Mouse (Mus musculus) heart, embryonic 10.5 days (tissue): ENCODE data around the gene Diaph3. TPM values are rescaled to one million over a fixed set of nuclear protein-coding genes. Genes with fewer than 3 reads are reported as not detected.

Experiments used
- DNase-seq: peaks from one replicate; pipeline ENCODE4 v3.0.0-alpha.2; 2017; ENCODE audit warnings: low spot score
- H3K27ac ChIP-seq: fragments of 300-500 bp; sonication (generic); 2 replicates; pipeline ENCODE4 v1.5.1; 2016; ENCODE audit warnings: mild to moderate bottlenecking
- H3K27me3 ChIP-seq: fragments of 300-500 bp; sonication (generic); 2 replicates; pipeline ENCODE4 v1.6.1; 2016; ENCODE audit warnings: mild to moderate bottlenecking; ENCODE audit not compliant: poor library complexity, insufficient read depth, severe bottlenecking
- H3K36me3 ChIP-seq: fragments of 300-500 bp; sonication (generic); 2 replicates; pipeline ENCODE4 v1.6.1; 2016; ENCODE audit warnings: mild to moderate bottlenecking, moderate library complexity
- H3K4me1 ChIP-seq: fragments of 300-500 bp; sonication (generic); 2 replicates; pipeline ENCODE4 v1.6.1; 2016; ENCODE audit warnings: mild to moderate bottlenecking
- H3K4me3 ChIP-seq: fragments of 300-500 bp; sonication (generic); 2 replicates; pipeline ENCODE4 v1.5.1; 2016; ENCODE audit warnings: mild to moderate bottlenecking, moderate library complexity
- H3K9me3 ChIP-seq: fragments of 300-500 bp; sonication (generic); 2 replicates; pipeline ENCODE4 v1.6.1; 2016; ENCODE audit warnings: mild to moderate bottlenecking, moderate library complexity
- WGBS: fragments of 180-500 bp; shearing (Covaris S2); methylation state at CpG from one replicate; pipeline ENCODE4 v1.1.7; 2016; 5-methylcytosine and 5-hydroxymethylcytosine counted together
- polyA plus RNA-seq: library from polyadenylated mRNA; unstranded; fragments of >200 nt; fragmentation: Nextera tagmentation; extraction: Ambion mirVana; gene quantifications from 2 replicates; pipeline ENCODE4 v1.2.1, GENCODE M21; 2016

Gene Diaph3
- polyA plus RNA-seq, 1 experiment from 2014 or later, result 16.2 TPM

DNA sequence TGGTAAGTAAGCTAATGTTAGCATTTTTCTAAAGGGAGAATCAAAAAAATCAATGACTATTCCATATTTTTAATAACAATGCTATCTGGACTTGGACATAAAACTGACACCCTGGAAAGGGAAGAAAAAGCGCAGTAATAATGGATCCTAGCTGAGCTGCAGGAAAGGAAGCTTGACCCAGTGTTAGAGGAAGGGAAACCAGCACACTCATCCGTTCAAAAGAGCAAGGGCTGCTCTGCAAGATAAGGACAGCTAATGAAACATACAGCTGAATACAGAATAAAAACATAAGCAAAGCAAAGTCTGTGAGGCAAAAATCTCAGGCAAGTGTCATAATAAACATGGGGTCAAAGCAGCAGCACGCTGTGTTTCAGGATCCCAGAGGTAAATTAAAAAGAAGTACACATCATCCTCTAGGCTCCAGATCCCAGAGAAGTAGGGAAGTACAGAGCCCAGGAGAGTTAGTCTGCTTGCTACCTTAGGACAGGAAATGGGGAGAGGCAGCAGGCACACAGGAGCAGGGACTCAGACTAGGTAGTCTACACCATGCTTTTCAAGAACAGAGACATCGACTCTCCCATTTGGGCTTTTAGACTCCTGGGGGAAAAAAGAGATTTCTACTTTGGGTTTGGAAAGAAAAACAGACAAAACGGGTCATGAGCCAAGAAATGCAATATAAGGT lies 255.5 kb downstream of the Diaph3 start:
- Histone ChIP-seq H3K4me3 (no peak overlapping the region), H3K27me3 (no peaks in the 10 kb centered on the region), H3K9me3 (no peaks in the 10 kb centered on the region), H3K36me3 (no peaks in the 10 kb centered on the region), H3K4me1 (peaks cover 10% of the 10 kb centered on the region), H3K27ac (no peak overlapping the region)
- 74% methylated on average over 5 of the region's 5 CpGs for WGBS
- no peak for DNase-seq

DNA sequence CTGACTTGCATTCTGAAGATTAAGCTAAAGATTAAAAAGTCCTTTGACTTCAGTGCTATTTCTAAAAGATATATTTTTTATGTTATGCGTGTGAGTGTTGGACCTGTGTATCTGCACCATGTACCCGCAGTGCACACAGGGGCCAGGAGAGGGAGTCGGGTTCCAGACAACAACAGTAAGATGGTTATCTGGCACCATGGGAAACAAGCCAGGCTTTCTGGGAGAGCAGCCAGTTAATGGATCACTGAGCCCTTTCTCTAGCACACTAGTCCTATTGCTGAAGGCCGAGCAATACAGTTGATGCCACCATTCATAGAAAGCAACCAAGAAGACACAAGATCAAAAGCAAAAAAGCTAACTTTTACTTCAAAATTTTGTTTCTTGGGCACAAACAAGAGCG lies 271.5 kb downstream of the Diaph3 start:
- DNase-seq, result no peak
- Histone ChIP-seq H3K27ac (no peak overlapping the region), H3K9me3 (no peaks in the 10 kb centered on the region), H3K4me3 (no peak overlapping the region), H3K36me3 (no peaks in the 10 kb centered on the region), H3K27me3 (no peaks in the 10 kb centered on the region), H3K4me1 (no peaks in the 10 kb centered on the region)
- 88% methylated on average over 5 of the region's 5 CpGs for WGBS

DNA sequence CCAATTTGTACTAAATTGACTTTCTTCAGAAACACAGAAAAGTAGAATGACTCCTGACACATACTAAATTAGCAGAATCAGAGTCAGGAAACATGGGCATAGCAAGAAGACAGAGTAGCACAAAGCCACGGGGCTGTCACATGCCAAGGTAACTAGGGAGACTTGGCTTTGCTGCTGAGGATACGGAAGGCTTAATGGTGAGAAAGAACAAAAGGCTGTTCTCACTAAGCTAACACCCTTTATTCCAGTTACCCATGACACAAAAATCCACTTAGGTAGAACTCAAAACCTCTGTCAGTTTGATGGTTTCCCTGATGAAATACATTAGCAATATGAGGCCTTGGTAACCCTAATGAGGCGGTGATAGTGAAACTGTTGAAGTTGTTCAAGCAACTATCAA lies 273.9 kb downstream of the Diaph3 start:
- H3K4me1 ChIP-seq, result no peaks in the 10 kb centered on the region

DNA sequence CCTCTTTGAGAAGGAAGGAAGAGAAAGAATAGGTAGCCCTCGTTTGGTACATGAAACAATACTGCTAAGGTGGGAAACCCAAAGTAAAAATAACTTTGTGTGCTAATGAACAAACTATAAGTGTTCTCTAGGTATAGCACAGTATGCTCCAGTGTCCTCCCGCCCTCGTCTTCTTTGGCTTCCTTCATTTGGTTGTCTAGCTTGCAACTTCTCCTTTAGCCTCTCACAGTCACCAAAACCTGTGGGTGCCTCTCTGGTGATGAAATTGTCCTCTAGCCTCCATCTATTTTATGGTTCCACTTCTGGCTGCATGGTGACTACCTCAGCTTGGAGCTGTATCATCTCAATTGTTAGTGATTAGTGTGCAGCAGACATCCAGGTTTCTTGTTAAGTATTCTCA lies 277.0 kb downstream of the Diaph3 start:
- Histone ChIP-seq H3K4me1 (no peaks in the 10 kb centered on the region), H3K4me3 (no peak overlapping the region), H3K27ac (no peak overlapping the region), H3K9me3 (no peaks in the 10 kb centered on the region), H3K27me3 (no peaks in the 10 kb centered on the region), H3K36me3 (no peaks in the 10 kb centered on the region)
- 88% methylated on average over 3 of the region's 3 CpGs for WGBS
- DNase-seq, result no peak

More for the DNA sequence above, 273.9 kb downstream of the Diaph3 start:
- Histone ChIP-seq H3K4me3 (no peak overlapping the region), H3K9me3 (no peaks in the 10 kb centered on the region), H3K36me3 (no peaks in the 10 kb centered on the region), H3K27ac (no peak overlapping the region), H3K27me3 (no peaks in the 10 kb centered on the region)
- WGBS, result 85% methylated on average over 3 of the region's 3 CpGs
- DNase-seq, result no peak

DNA sequence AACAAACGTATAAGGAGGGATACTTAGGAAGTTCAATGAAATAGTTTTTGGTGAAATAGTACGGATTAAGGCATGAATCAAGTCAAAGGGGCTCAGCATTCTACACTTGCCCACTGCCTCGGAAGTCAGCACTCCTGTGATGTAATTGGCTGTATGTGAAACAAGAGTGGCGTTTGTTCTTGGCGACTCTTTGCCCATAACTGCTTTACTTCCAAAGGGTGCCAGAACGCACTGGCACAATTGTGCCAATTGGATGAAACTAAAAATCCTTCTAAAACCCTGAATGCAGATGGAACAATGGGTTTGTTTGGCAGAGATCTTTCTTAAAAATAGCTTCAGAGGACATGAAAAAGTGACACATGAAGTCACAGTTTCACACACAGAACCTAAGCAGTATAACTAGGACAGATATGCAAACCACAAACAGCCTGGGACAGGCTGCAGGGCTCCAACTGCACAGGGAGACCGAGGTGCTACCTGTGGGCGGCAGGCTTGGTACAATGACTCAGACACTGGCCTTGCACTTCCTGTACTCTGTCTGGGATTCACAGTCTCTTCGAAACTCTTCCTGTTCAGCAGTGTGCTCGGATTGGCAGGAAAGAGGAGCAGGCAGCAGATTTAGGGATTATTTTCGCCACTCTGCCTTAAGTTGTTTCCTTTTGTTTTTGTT lies 279.6 kb downstream of the Diaph3 start:
- DNase-seq, result no peak
- 79% methylated on average over 11 of the region's 11 CpGs for WGBS
- H3K4me3 ChIP-seq, result no peak overlapping the region
- H3K27me3 ChIP-seq, result no peaks in the 10 kb centered on the region
- H3K4me1 ChIP-seq, result no peaks in the 10 kb centered on the region
- H3K36me3 ChIP-seq, result no peaks in the 10 kb centered on the region
- H3K9me3 ChIP-seq, result no peaks in the 10 kb centered on the region
- no peak overlapping the region for H3K27ac ChIP-seq

DNA sequence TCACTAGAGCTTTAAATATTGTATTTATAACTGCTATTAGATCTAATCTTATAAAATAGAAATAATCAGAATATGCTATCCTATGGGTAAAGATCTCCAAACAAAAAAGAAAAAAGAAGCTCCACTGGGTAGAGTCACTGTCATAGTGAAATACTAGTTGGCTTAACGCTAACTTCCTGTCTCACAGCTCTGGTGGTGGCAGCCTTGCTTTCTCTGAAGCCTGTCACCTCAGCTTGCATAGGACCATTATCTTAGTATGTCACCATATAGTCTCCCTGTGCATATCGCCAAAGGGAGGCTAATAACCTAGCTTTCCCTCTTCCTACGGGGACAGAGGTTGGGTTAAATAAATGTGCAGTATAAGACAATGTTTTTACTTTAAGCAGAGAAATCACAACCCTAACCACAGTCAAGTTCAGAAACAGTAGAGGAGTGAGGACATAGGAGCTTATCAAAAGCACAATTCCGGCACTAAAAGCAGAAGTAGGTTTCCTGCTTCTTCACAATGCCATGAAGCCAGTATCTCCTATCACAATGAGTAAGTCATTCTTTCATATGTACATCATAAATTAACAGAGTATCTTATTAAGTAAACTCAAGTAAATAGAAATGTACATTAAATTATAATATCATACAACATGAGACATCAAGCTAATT lies 293.8 kb downstream of the Diaph3 start:
- 79% methylated on average over 4 of the region's 4 CpGs for WGBS

DNA sequence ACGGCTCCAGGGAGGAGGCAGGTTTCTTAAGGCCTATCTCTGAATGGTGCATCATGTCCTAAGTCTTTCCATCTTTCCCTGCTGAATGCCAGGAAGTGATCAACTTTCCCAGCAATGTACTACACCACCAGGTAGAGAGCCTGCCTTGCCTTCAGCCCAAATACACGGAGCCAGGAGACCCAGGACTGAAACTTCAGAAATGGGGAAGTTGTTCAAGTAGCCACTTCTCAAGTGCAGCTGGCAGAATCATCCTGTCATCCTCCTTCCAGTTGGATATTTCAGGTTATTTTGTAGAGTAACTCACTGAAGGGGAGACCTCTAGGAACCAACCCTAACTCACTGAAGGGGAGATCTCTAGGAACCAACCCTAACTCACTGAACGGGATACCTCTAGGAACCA lies 297.0 kb downstream of the Diaph3 start:
- Histone ChIP-seq H3K27me3 (no peaks in the 10 kb centered on the region), H3K27ac (no peak overlapping the region), H3K4me1 (no peaks in the 10 kb centered on the region), H3K4me3 (no peak overlapping the region), H3K9me3 (no peaks in the 10 kb centered on the region), H3K36me3 (no peaks in the 10 kb centered on the region)
- 93% methylated on average over 3 of the region's 3 CpGs for WGBS
- no peak for DNase-seq

More for the DNA sequence above, 293.8 kb downstream of the Diaph3 start:
- Histone ChIP-seq H3K27ac (no peak overlapping the region), H3K36me3 (no peaks in the 10 kb centered on the region), H3K4me3 (no peak overlapping the region), H3K27me3 (no peaks in the 10 kb centered on the region), H3K9me3 (no peaks in the 10 kb centered on the region), H3K4me1 (no peaks in the 10 kb centered on the region)
- no peak for DNase-seq

DNA sequence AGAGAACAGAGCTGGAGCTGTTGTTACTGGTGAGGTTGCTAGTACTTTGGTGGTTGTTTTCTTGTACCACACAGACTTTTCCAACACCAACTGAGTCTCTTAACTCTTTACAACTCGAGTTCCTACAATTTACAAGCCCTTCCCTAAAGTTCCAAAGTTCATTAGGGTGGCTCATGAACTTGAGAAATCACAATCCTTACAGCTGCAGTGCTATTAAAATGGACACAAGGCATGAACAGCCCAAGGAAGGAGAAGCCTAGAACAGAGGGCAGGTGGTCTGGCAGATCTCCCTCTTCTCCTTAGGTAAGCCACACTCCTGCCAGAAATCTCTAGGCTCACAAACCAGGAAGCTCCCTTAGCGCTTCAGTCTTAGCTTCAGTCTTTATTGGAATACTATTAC lies 303.4 kb downstream of the Diaph3 start:
- no peaks in the 10 kb centered on the region for H3K27me3 ChIP-seq
- no peak overlapping the region for H3K27ac ChIP-seq
- no peaks in the 10 kb centered on the region for H3K9me3 ChIP-seq
- no peaks in the 10 kb centered on the region for H3K4me1 ChIP-seq
- no peaks in the 10 kb centered on the region for H3K36me3 ChIP-seq
- WGBS, result 68% methylated on average over 2 of the region's 2 CpGs
- no peak overlapping the region for H3K4me3 ChIP-seq
- DNase-seq, result no peak

DNA sequence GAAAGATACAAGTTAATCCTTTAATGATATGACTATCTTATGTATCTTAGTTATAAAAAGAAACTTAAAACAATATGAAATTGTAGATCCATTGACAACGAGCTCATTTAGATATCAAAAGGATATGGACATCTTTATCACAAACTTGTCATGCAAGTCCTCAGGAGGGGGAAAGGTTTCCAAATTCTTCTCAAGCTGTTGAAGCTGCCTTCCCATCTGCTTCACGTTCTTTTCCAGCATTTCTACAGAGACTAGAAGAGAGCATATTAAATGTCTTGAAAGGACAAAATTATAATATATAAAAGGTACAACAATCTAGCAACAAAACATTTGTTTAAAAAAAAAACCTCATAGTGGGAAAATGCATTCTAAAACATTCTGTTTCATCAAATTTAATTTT lies 306.2 kb downstream of the Diaph3 start:
- H3K9me3 ChIP-seq, result no peaks in the 10 kb centered on the region
- no peak overlapping the region for H3K4me3 ChIP-seq
- no peak for DNase-seq
- H3K4me1 ChIP-seq, result no peaks in the 10 kb centered on the region
- H3K27ac ChIP-seq, result no peak overlapping the region
- WGBS, result 75% methylated on average over 2 of the region's 2 CpGs
- no peaks in the 10 kb centered on the region for H3K36me3 ChIP-seq
- no peaks in the 10 kb centered on the region for H3K27me3 ChIP-seq

DNA sequence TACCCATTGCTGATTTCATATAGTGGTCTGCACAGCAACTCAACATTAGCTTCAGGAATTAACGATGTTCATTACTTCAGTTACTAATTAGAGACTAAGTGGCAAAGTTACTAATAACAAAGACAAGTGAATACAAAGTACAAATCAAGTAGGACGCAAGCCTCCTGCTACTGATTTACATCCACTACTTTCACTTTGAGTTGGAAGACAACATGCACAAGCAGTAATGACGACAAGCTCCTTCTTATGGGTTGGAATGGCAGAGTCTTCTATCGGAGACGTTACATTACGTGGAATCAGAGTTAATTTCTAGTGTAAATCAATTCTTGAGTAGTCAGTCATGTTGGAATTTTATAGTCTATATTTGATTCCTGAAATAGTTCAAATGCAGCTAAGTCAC lies 306.8 kb downstream of the Diaph3 start:
- no peaks in the 10 kb centered on the region for H3K27me3 ChIP-seq
- H3K27ac ChIP-seq, result no peak overlapping the region
- WGBS, result 95% methylated on average over 6 of the region's 6 CpGs
- H3K4me1 ChIP-seq, result no peaks in the 10 kb centered on the region
- H3K9me3 ChIP-seq, result no peaks in the 10 kb centered on the region
- no peak overlapping the region for H3K4me3 ChIP-seq
- DNase-seq, result no peak
- no peaks in the 10 kb centered on the region for H3K36me3 ChIP-seq

DNA sequence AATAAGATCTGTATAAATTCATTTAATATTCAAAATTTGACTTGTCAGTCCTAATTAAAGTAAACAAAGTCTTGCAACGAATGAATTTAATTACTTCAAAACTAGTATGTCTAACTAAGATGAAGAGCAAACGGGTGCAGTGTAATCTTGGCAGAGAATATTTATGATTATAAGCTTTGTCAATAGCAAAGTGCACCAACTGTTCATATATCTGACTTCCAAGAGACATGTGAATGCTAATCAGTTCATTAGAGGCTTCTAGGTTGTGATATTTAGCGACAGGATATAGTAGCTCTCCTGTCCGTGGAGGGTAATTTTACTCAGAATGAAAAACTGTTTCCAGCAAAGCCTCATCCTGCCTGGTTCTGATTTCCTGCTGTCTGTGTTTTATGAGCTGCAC lies 308.0 kb downstream of the Diaph3 start:
- 90% methylated on average over 4 of the region's 4 CpGs for WGBS
- Histone ChIP-seq H3K4me3 (no peak overlapping the region), H3K27me3 (no peaks in the 10 kb centered on the region), H3K4me1 (no peaks in the 10 kb centered on the region), H3K9me3 (no peaks in the 10 kb centered on the region), H3K27ac (no peak overlapping the region), H3K36me3 (no peaks in the 10 kb centered on the region)
- no peak for DNase-seq

DNA sequence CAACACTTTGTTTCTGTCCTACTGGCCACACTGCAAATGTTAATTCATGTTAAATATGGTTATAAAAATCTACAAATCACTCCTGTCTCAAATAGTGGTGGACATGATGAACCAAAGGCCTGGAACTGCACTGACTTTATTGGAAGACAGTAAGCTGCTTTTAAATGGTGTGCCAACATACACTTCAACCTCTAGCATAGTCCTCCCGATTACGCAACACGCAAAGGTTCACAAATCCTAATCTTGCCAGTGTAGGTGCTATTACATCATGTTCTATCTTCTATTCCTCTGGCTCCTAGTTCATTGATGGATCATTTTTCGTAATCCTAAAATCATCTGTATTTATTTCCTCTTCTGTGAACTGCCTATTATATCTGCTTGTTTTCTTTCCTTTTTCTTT lies 324.8 kb downstream of the Diaph3 start:
- no peak overlapping the region for H3K27ac ChIP-seq
- H3K36me3 ChIP-seq, result no peaks in the 10 kb centered on the region
- 97% methylated on average over 4 of the region's 4 CpGs for WGBS
- H3K9me3 ChIP-seq, result no peaks in the 10 kb centered on the region
- no peaks in the 10 kb centered on the region for H3K27me3 ChIP-seq
- DNase-seq, result no peak
- no peaks in the 10 kb centered on the region for H3K4me1 ChIP-seq
- no peak overlapping the region for H3K4me3 ChIP-seq

DNA sequence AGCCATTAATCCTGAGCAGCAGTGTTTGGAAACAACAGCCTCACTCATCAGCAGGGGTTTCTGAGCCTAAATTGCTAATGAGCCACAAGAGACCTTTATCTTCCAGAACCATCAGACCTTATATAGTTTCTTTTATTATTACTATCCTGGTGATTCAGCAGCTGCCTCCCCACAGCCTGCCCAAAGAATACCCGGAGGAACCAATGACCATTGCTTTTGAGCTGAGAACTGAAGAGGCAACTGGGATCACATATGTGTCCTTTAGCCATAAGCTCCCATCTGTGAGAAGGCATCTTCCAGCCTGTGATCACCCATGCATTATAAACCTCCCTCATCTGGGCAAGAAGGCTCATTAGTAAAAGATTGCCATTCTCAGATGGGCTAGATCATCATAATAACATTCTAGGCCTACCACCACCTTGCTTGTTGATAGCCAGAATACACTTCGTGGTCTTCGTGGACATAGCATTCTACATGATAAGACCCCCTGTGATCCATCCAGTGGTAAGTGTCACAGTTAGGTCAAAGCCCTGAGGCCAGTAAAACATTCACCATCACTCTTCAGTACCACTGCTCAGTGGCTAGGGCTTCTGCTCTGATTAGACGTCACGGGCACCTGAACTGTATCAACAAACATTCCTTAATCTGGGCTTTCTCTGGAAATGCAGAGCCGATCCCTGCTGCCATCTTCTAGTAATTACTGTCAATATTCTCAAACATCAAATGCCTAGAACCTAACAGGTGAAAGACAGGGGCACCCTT lies 352.0 kb downstream of the Diaph3 start:
- no peak overlapping the region for H3K27ac ChIP-seq
- H3K4me3 ChIP-seq, result no peak overlapping the region
- no peaks in the 10 kb centered on the region for H3K27me3 ChIP-seq
- no peaks in the 10 kb centered on the region for H3K9me3 ChIP-seq
- no peak for DNase-seq
- 64% methylated on average over 6 of the region's 6 CpGs for WGBS
- H3K36me3 ChIP-seq, result no peaks in the 10 kb centered on the region
- peaks cover 7% of the 10 kb centered on the region; the same call in 1 of the 2 replicates for H3K4me1 ChIP-seq
